Mouse (Mus musculus) cerebral cortex, adult 2 months (tissue): Measurements from ENCODE around the gene Ptpn3.

Experiments used
- WGBS: fragments of 180-500 bp; shearing (Covaris S2); methylation state at CpG from one replicate; pipeline ENCODE4 v1.1.7; 2018; 5-methylcytosine and 5-hydroxymethylcytosine counted together

Gene Ptpn3

DNA sequence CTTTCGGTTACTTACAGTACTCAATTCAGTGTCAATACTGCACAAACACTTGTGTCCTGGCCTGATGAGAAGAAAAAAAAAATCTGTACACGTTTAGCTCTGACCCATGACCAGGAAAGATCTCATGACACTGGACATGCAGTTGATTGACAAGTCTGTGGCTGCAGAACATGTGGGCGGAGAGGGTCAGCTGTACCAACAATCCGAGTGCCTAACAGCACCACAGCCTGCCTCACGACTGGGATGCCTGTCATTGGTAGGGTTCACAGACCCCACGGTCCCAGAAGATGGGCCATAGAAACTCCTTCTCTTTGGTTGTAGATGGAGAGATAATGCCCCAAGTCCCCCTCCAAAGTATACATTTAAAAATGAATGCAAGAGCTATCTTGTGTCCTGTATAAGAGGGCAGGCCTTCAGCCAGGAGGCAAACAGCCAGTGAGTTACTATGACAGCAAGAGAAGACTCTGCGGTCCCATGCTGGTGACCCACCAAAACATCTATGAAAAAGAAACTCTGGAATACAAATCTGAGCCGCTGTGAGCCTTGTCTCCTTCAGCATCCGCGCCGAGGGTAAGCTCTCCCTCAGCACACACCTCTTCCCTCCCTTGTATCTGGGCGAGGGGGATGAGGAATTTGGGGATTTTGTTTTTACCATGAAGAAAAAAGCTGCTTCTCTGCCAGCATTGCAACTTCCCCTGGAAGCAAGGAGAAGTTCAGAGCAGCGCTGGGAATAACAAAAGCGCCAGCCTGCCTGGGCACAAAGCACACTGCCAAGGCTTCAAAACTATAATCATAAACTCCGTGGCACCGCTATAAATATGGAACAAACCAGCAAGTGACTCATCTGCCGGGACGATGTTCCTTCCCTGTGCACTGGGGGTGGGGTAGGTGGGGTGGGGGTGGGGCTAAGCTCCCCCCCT lies 72.8 kb downstream of the Ptpn3 start:
- 36% methylated on average over 18 of the region's 18 CpGs for WGBS

DNA sequence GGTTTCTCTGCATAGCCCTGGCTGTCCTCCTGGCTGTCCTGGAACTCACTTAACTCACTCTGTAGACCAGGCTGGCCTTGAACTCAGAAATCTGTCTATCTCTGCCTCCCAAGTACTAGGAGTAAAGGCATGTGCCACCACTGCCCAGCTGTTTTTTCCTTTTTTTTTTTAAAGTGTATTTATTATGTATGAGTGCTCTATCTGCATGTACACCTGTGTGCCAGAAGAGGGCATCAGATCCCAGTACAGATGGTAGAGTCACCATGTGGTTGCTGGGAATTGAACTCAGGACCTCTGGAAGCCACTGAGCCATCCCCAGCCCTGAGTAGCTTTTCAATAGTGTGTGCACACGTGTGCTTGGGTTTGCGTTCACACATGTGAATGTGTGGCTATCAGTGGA lies 76.9 kb downstream of the Ptpn3 start:
- WGBS = 99% methylated on average over 2 of the region's 2 CpGs

DNA sequence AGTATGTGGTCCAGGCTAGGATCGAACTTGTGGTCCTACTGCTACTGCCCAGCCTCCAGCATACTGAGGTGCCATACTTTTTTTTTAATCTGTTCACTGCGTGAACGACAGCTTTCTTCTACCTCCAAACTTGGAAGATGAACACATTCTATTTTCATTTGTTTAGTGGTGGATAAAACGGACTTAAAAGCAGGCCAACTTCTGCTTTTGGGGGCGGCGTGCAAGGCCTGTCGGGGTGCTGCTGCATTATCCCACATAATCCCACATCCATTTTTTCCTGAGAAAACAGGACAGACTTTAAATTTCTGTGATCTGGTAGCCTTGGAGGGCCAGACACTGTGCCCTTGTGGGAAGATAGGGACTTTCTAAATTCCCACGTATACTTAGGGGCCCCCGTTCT lies 83.9 kb downstream of the Ptpn3 start:
- WGBS = 54% methylated on average over 9 of the region's 9 CpGs

- WGBS = 93% methylated on average over 4 of the region's 4 CpGs
These were observed 85.1 kb downstream of the Ptpn3 start for GRCm38 (mm10) chr4:57216535-57216934.

GRCm38 (mm10) chr4:57214852-57215251 lies 86.8 kb downstream of the Ptpn3 start:
- WGBS = 73% methylated on average over 9 of the region's 9 CpGs

DNA sequence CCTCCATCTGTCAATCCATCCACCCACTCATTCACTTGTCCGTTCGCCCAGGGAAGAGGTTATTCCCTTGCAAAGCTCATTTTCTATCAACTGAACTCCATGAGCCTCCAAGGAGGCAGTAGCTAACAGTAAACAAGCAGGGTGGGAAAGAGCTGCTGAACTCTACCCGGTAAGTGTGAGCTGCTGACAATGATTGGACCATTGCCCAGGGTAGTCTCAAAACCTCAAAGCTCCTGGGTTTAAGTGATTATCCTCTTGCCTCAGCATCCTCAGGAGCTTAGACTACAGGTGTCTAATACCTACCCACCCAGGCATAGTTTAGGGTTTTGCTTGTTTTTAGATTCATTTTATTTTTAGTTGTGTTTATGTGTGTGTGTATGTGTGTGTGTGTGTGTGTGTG lies 87.5 kb downstream of the Ptpn3 start:
- WGBS = 56% methylated on average over 3 of the region's 3 CpGs

DNA sequence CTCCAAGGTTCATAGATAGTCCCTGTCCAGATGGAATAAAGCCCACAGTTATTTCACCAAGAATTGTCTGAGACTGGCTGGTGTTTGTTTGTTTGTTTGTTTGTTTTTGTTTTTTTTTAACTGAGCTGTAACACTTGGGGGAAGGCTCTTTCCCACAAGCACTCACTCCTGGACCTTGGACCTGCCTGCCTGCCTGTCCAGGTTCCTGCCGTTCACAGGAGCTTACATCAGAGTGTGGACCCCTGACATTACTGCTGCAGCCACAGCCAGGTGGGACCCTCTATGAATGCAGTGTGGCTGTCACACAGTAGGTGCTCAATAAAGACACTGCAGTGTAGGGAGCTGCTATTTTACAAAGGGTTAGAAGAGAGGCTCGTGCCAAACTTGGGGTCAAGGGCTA lies 89.9 kb downstream of the Ptpn3 start:
- 87% methylated on average over 2 of the region's 2 CpGs for WGBS

DNA sequence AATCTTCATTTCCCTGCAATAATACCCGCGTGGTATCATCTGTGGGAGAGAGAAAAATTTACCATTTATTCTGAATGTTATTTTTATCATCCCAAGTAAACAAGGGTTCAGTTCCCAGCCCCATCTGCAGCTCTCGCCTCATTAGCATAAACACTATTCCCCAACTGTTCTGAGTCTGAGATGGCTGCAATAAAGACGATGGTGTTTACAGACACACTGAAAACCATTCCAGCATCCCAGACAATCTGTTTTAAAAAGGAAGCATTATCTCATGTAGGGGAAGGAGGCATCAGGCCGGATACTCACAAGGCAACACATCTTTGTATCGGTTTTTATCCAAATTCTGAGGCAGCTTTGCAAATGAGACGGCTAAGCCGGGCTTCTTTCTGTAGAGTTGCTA lies 95.7 kb downstream of the Ptpn3 start:
- 54% methylated on average over 8 of the region's 8 CpGs for WGBS

- WGBS = 83% methylated on average over 11 of the region's 11 CpGs
These were observed 96.9 kb downstream of the Ptpn3 start for GRCm38 (mm10) chr4:57204780-57205179.

- 75% methylated on average over 10 of the region's 10 CpGs for WGBS
These were observed 98.8 kb downstream of the Ptpn3 start for GRCm38 (mm10) chr4:57202660-57203361.

GRCm38 (mm10) chr4:57202132-57202531 lies 99.5 kb downstream of the Ptpn3 start:
- WGBS = 81% methylated on average over 7 of the region's 7 CpGs

DNA sequence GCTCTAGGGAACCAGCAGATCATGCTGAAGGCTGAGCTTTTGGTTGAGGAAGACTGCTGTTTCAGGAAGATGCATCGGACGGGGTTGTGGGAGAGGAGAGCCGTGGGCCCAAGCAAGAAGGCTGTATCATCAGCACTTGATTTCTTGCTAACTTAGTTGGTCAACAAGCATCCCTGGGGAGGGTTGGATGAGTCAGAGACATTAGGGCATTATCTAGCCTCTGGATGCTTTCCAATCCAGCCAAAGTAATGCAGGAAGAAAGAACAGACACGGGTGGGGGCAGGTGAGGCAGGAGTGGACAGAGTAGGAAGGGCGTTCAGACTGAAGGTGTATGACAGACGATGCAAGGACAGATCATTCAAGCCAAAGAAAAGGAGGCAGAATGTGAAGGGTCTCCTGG lies 101.0 kb downstream of the Ptpn3 start:
- 95% methylated on average over 6 of the region's 6 CpGs for WGBS

- WGBS = 94% methylated on average over 20 of the region's 20 CpGs
These were observed 102.8 kb downstream of the Ptpn3 start for GRCm38 (mm10) chr4:57198666-57199393.

DNA sequence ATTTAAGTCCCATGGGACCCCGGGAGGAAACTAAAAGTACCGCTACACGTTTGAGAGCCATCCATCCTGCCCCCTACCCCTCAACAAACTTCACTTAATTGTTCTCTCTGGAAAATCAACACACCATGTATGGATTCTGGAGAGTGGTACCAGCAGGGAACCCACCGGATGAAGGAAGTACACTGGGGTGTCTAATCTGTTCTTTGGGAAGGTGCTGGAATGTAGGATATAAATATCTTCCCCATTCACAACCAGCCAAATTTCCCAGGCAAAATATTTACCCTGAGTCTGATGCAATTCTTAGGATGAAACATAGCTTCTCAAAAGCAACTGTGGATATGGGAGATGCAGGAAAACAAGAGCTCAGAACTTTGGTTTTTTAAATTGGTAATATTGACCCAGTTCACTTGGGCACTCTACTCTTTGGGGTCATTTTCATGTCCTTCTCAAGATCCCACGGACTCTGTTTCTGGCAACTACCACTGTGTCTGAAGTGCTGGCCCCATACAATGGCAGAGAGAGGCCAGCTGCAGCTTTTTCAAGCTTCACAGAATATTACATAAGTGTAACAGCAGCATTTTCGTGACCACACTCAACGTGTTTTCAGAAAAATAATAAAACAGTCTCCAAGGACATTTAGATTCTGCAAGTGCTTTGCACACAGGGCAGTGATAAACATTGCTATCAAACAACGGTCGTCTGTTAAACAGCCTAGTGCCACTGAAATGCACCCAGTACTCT lies 109.9 kb downstream of the Ptpn3 start:
- 47% methylated on average over 9 of the region's 9 CpGs for WGBS

DNA sequence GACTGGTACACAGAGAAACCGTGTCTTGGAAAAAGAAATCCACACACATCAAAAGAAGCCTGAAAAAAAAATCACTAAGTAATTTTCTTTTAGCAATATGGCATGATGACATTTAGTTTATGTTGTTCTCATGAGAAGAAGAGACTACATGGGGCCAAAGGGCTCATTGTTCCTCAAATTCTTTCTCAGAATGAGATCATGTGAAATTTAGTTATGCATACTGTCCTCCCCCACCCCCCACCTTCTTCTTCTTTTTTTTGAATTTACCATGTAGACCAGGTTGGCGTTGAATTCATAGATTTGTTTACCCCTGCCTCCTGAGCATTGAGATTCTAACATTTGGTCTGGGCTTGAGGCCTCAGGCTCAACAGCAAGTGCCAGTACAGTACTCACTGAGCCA lies 111.8 kb downstream of the Ptpn3 start:
- WGBS = 95% methylated on average over 2 of the region's 2 CpGs

GRCm38 (mm10) chr4:57186035-57186434 lies 115.6 kb downstream of the Ptpn3 start:
- WGBS = 47% methylated on average over 6 of the region's 6 CpGs

DNA sequence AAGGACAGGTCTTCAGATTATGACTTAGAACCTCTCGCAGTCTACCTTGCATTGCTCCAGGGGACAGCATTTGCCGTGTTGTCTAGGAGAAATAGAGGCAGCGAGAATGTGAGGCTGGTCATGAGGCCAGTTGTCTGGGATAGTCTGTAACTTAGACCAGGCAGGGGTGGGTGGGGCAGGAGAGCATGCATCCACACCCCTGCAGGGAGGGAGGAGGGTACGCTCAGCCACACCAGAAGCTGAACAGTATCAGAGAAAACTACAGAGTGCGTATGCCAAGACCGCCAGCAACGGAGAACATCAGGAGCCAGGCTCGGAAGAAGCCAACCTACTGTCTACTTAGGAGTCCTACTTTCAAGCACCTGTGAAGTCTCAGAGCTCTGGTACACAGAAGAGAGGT lies 116.2 kb downstream of the Ptpn3 start:
- WGBS = 80% methylated on average over 8 of the region's 8 CpGs

DNA sequence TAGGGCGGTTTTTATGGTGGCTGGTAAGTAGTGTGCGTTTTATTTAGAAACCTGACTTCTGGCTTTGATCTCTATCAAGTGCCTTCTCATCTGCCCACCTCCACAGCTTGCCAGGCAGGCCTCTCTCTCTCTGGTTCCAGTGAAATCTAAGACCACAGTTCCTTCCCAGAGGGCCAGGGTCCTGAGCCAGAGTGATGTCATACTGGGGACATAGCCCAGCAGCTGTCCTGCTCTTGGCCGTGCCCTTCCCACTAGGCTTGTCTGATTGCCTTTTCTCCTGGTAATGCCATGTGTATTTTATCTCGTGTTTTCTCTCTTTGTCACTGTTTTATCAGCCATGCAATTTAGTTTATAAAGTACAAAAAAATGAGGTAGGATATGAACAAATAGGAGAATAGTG lies 118.1 kb downstream of the Ptpn3 start:
- 84% methylated on average over 4 of the region's 4 CpGs for WGBS

DNA sequence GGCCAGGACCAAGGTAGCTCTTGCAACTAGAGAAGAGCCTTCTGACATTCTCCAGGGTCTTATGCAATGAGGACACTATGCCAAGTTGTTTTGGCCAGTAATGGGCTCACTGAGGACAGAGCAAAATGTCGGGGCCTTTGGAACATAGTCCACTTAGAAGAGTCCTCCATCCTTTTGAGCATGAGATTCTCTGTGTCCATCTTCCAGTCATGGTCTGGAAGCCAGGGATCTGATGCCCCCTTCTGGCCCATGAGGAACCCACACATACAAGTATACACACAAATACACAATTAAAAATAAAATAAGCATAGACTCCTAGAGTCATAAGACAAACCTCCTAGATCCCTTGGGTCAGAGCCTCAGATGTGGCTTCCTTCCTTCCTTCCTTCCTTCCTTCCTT lies 120.1 kb downstream of the Ptpn3 start:
- WGBS = 61% methylated on average over 1 of the region's 1 CpGs

DNA sequence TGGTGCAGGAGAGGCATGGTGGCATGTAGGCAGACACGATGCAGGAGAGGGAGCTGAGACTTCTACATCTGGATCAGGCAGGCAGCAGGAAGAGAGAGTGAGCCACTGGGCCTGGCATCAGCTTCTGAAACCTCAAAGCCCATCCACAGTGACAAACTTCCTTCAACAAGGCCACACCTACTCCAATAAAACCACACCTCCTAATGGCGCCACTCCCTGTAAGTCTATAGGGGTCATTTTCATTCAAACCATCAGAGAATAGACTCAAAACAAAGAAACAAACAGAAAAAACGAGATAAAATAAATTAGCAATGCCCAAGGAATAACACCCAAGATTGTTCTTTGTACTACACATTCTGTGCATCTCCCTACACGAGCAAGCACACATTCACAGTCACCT lies 122.8 kb downstream of the Ptpn3 start:
- WGBS = 89% methylated on average over 4 of the region's 4 CpGs

DNA sequence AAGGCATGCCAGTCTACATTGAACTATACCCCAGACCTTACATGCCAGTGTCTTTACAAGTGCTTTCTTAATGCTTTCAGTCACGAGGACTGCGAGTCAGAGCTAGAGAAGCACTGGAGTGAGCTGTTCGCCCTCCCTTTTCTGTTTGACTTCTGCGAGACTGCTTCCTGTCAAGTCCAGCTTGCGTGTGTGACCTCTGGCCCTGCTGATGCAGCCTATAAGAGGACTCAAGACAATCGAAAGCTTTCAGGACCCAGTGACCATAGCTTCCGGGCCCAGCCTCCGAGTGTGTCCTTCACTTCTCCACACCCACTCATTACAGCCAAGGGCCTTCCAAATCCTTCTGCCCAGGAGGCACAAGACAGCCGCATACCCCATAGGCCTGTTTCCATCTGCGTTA lies 126.3 kb downstream of the Ptpn3 start:
- WGBS = 80% methylated on average over 10 of the region's 10 CpGs

- WGBS = 68% methylated on average over 8 of the region's 8 CpGs
These were observed 128.8 kb downstream of the Ptpn3 start for GRCm38 (mm10) chr4:57172861-57173260.
